Mouse (Mus musculus): ENCODE measurements around the gene Acot7.

GRCm38 (mm10) chr4:152244545-152245522 lies 66.9 kb downstream of the Acot7 start:
- TF ChIP-seq CTCF (IDR thresholded peaks at IDR 0.05; ENCODE audit: insufficient read depth, low read depth, low read length) (no peak), POLR2A (IDR thresholded peaks at IDR 0.05; ENCODE audit: insufficient read depth, low read depth, low read length) (no peak)
